Mouse (Mus musculus) midbrain, postnatal 0 days (tissue): Measurements from ENCODE around the gene Cmah. TPM values are rescaled to one million over a fixed set of nuclear protein-coding genes. Genes with fewer than 3 reads are reported as not detected.

Source experiments
- ATAC-seq: fragments of 200-750 bp; cut with Nextera tagmentation; 2 replicates; pipeline ENCODE4 v1.8.0; 2017; ENCODE audit warnings: moderate number of reproducible peaks, mild to moderate bottlenecking, moderate TSS enrichment, moderate library complexity; ENCODE audit not compliant: low FRiP score
- DNase-seq: peaks from one replicate; pipeline ENCODE4 v3.0.0-alpha.2; 2015; ENCODE audit warnings: low spot score
- H3K27ac ChIP-seq: fragments of 300-500 bp; sonication (generic); 2 replicates; pipeline ENCODE4 v1.5.1; 2014; ENCODE audit warnings: low read depth, mild to moderate bottlenecking, low read length, mixed read lengths
- H3K27me3 ChIP-seq: fragments of 300-500 bp; sonication (generic); 2 replicates; pipeline ENCODE4 v1.6.1; 2014; ENCODE audit warnings: low read length, control low read depth, mixed read lengths; ENCODE audit not compliant: insufficient read depth
- H3K36me3 ChIP-seq: fragments of 300-500 bp; sonication (generic); 2 replicates; pipeline ENCODE4 v1.6.1; 2014; ENCODE audit warnings: low read length, control low read depth, mixed read lengths; ENCODE audit not compliant: insufficient read depth
- H3K4me1 ChIP-seq: fragments of 300-500 bp; sonication (generic); 2 replicates; pipeline ENCODE4 v1.6.1; 2014; ENCODE audit warnings: mild to moderate bottlenecking, control low read depth, antibody characterized with exemption, low read length, mixed read lengths; ENCODE audit not compliant: insufficient read depth
- H3K4me2 ChIP-seq: fragments of 300-500 bp; sonication (generic); 2 replicates; pipeline ENCODE4 v1.6.1; 2014; ENCODE audit warnings: low read depth, mild to moderate bottlenecking, low read length, mixed read lengths; ENCODE audit not compliant: poor library complexity, severe bottlenecking
- H3K4me3 ChIP-seq: fragments of 300-500 bp; sonication (generic); 2 replicates; pipeline ENCODE4 v1.5.1; 2014; ENCODE audit warnings: low read depth, mild to moderate bottlenecking, low read length, moderate library complexity
- H3K9ac ChIP-seq: fragments of 300-500 bp; sonication (generic); replicated peaks from 2 replicates; pipeline ENCODE4 v1.6.1; 2014; ENCODE audit warnings: mild to moderate bottlenecking, low read length, moderate library complexity, mixed read lengths; ENCODE audit not compliant: poor library complexity, severe bottlenecking
- H3K9me3 ChIP-seq: fragments of 300-500 bp; sonication (generic); 2 replicates; pipeline ENCODE4 v1.6.1; 2016; ENCODE audit warnings: low read length, control low read depth
- CTCF ChIP-seq: IDR thresholded peaks from 2 replicates; pipeline ENCODE4 v1.5.1; 2016; ENCODE audit warnings: antibody characterized with exemption, mild to moderate bottlenecking
- WGBS: fragments of 180-500 bp; shearing (Covaris S2); extraction: QIAGEN DNeasy Blood & Tissue Kit; methylation state at CpG from one replicate; pipeline ENCODE4 v1.1.7; 2014; 5-methylcytosine and 5-hydroxymethylcytosine counted together
- polyA plus RNA-seq: library from polyadenylated mRNA; unstranded; fragments of >200 nt; fragmentation: Nextera tagmentation; extraction: Ambion mirVana; gene quantifications from 2 replicates; pipeline ENCODE4 v1.2.1, GENCODE M21; 2015
- total RNA-seq: library from RNA; depleted of rRNA; stranded (reverse); fragments of >200 nt; gene quantifications from 2 replicates; pipeline ENCODE4 v1.2.3, GENCODE M21; 2014

The Cmah gene
- total and polyA plus RNA-seq, 2 experiments from 2014 or later: 0.05 to 0.14 TPM

DNA sequence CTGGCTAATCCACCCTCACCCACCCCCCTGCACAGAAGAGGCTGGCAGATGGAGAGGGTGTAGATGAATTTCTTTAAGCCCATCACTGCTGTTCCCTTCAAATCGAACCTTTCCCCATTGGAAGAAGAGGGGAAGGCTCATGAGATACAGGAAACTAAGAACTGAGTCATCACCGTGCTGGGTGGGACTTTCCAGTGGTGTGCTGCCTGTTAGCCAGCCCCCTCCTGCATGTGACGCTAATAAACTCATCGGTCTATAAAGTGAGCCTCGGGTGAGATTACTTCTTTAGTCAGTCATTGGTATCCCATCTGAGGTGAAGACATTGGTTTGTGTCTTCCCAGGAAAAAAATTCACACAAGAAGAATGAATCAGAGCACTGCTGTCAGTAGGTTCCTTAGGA lies 160.3 kb downstream of the Cmah start:
- no peaks in the 10 kb centered on the region for H3K36me3 ChIP-seq
- ATAC-seq: no peak
- WGBS: 80% methylated on average over 5 of the region's 5 CpGs
- no peak overlapping the region for H3K27ac ChIP-seq
- no peak overlapping the region for H3K4me2 ChIP-seq
- H3K27me3 ChIP-seq: no peaks in the 10 kb centered on the region
- no peak for TF ChIP-seq CTCF
- no peak for DNase-seq
- H3K4me1 ChIP-seq: 0 out of 2 replicates have a peak, but pooled peaks cover 4% of the 10 kb centered on the region
- H3K4me3 ChIP-seq: no peak overlapping the region
- no peak overlapping the region for H3K9ac ChIP-seq
- no peaks in the 10 kb centered on the region for H3K9me3 ChIP-seq

DNA sequence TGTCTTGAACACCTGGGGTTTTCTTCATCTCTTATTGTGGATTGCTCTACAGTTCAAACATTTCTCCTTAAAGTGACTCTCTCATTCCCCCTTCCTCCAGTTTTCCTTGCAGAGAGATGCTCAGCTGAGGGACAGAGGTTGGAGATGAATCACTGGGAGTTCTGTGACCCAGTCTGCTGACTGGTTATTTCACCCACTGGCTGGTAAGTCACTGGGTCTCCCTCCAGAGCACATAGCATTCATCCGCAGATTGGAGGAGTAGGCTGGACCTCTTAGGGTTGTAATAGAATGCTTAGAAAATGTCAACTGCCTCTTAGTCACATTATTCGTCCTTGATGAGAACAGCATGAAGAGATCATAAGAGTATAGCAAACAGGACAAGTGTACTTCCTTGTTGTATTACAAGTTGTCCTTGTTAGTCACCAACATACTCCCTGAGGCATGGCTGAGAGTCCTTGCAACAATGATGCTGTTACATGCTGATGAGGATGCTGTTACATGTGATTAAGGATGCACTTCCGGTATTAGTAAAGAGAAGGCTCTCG lies 161.4 kb downstream of the Cmah start:
- Histone ChIP-seq H3K9me3 (no peaks in the 10 kb centered on the region), H3K27ac (no peak overlapping the region), H3K9ac (no peak overlapping the region), H3K36me3 (no peaks in the 10 kb centered on the region), H3K4me3 (no peak overlapping the region), H3K4me1 (peaks cover 4% of the 10 kb centered on the region; the same call in 1 of the 2 replicates), H3K27me3 (no peaks in the 10 kb centered on the region), H3K4me2 (no peak overlapping the region)
- no peak for TF ChIP-seq CTCF
- DNase-seq (no peak), ATAC-seq (no peak)
- WGBS: 91% methylated on average over 4 of the region's 4 CpGs

DNA sequence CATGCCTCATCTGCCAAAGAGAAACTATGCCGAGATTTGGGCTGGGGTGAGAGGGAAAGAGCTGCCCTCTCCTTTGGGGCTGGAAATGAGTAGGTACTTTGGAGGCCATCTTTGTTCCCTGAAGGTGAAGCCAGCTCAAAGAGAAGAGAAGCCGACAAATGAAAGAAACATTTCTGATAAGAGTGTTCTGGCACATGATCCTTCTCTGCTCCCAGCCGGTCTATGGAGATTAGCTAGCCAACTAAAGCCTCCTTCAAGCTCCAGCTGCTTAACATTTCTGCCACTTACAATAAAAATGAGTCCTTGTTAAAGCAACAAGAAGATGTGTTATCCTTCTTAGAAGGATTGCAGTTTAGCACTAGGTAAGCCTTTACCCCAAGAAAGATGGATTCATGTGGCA lies 162.3 kb downstream of the Cmah start:
- DNase-seq: no peak

DNA sequence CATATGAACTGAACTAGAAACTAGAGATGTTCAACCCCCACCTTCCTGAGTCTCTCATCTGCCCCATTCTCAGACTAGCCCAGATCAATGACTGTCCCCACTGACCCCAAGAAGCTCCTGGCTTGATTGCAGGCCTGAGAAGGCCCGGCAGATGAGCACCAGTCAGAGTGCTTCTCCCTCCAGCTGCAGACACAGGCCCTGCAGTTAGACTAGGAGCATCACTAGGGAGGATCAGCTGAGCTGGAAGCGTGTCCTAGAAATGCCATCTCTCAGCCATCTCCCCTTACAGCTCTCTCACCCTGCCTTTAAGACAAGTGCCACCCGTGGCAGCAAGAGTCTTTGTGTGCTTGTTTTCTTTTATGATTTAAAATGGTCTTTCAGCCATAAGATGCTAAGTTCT lies 162.8 kb downstream of the Cmah start:
- WGBS: 58% methylated on average over 3 of the region's 3 CpGs
- Histone ChIP-seq H3K9me3 (no peaks in the 10 kb centered on the region), H3K9ac (no peak overlapping the region), H3K4me1 (peaks cover 4% of the 10 kb centered on the region; the same call in 1 of the 2 replicates), H3K36me3 (no peaks in the 10 kb centered on the region), H3K27ac (no peak overlapping the region), H3K27me3 (no peaks in the 10 kb centered on the region), H3K4me2 (no peak overlapping the region), H3K4me3 (no peak overlapping the region)
- ATAC-seq (no peak), DNase-seq (peak; percentile 14)
- peak; percentile 27 for TF ChIP-seq CTCF

More for the DNA sequence above, 162.3 kb downstream of the Cmah start:
- ATAC-seq: no peak
- 61% methylated on average over 3 of the region's 3 CpGs for WGBS
- Histone ChIP-seq H3K9ac (no peak overlapping the region), H3K27ac (no peak overlapping the region), H3K4me1 (peaks cover 4% of the 10 kb centered on the region; the same call in 1 of the 2 replicates), H3K9me3 (no peaks in the 10 kb centered on the region), H3K4me2 (no peak overlapping the region), H3K27me3 (no peaks in the 10 kb centered on the region), H3K4me3 (no peak overlapping the region), H3K36me3 (no peaks in the 10 kb centered on the region)
- TF ChIP-seq CTCF: no peak

DNA sequence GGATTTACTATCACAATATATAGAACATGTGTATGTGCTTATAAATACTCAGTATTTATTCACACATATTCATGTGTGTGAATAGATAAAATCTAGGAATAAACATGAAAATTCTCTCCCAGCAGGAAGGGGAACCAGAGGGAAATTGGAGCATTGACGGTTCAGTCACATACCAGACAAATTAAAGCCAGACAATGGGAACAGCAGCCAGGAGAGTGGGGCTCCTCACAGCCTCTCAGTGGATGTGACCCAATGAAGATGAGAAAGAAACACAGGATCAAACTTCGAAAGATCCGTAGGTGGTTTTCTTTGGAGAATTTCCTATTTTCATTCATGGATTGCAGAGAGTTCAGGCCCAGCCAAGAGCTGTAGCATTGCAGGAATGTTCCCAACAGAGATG lies 163.9 kb downstream of the Cmah start:
- Histone ChIP-seq H3K27me3 (no peaks in the 10 kb centered on the region), H3K9ac (no peak overlapping the region), H3K4me3 (no peak overlapping the region), H3K4me2 (no peak overlapping the region), H3K36me3 (no peaks in the 10 kb centered on the region), H3K9me3 (no peaks in the 10 kb centered on the region), H3K27ac (no peak overlapping the region), H3K4me1 (peaks cover 4% of the 10 kb centered on the region; the same call in 1 of the 2 replicates)
- TF ChIP-seq CTCF: no peak
- ATAC-seq: no peak
- 62% methylated on average over 3 of the region's 3 CpGs for WGBS
- DNase-seq: no peak

DNA sequence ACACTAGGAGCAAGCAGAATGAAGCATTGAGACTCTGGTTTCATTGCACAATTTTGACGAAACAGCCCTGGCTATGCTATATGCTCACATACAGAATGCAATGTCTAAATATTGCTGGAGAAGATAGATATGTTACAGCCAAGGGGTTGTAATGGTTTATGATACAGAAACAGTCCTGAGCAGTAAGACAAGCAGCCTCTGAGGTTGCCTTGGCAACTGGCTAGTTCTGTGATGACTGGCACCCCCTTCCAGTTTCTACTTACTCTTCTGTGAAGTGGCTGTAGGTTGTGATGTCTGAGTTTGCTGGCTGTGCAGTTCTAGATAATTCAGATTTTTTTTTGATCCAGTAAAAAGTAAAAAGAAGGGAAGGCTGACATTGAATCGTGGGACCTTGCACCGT lies 166.6 kb downstream of the Cmah start:
- H3K4me2 ChIP-seq: no peak overlapping the region
- no peaks in the 10 kb centered on the region for H3K27me3 ChIP-seq
- H3K9me3 ChIP-seq: no peaks in the 10 kb centered on the region
- no peak for TF ChIP-seq CTCF
- ATAC-seq: 0 out of 2 replicates have a peak, but pooled peaks have one; percentile 47
- no peak overlapping the region for H3K9ac ChIP-seq
- WGBS: 76% methylated on average over 3 of the region's 3 CpGs
- peak; percentile 33 for DNase-seq
- no peak overlapping the region for H3K27ac ChIP-seq
- no peaks in the 10 kb centered on the region for H3K36me3 ChIP-seq
- H3K4me3 ChIP-seq: no peak overlapping the region
- H3K4me1 ChIP-seq: peaks cover 4% of the 10 kb centered on the region; the same call in 1 of the 2 replicates
